Mouse (Mus musculus): ENCODE data around the gene Ism2. TPM values are rescaled to one million over a fixed set of nuclear protein-coding genes. Genes with fewer than 3 reads are reported as not detected.
A peak's percentile ranks its signal among the peaks of the same experiment; 100 is the strongest.

Ism2 gene
- polyA plus RNA-seq, 1 experiment from 2014 or later: 1.1 TPM

GRCm38 (mm10) chr12:87266108-87266826 lies 33.2 kb downstream of the Ism2 start, which contains the start of the genes Vipas39 and Ahsa1:
TSS of gene Vipas39 (minus strand) at chr12:87266256.
TSS of gene Ahsa1 (plus strand) at chr12:87266479.
- Histone ChIP-seq H3K36me3 (ENCODE audit: control insufficient read depth, insufficient read depth) (peaks cover 20% of the 10 kb centered on the region), H3K4me2 (ENCODE audit: low read length) (peak within 1 kb of the TSS; percentile 85), H3K4me3 (replicated peaks; ENCODE audit: low read length) (peak within 1 kb of the TSS; percentile 97), H3K27ac (ENCODE audit: low read length) (peak within 1 kb of the TSS; percentile 91), H3K9ac (replicated peaks; ENCODE audit: low read depth, low read length) (peak within 1 kb of the TSS; percentile 92), H3K27me3 (replicated peaks; ENCODE audit: control insufficient read depth, insufficient read depth, low read length) (no peaks in the 10 kb centered on the region), H3K9me3 (ENCODE audit: control insufficient read depth, low read length) (no peaks in the 10 kb centered on the region), H3K4me1 (replicated peaks; ENCODE audit: control insufficient read depth, insufficient read depth, low read length) (peaks cover 23% of the 10 kb centered on the region)
- WGBS: under 1% methylated on average over 31 of the region's 31 CpGs
- ATAC-seq: peak; percentile 97

GRCm38 (mm10) chr12:87265444-87265843 lies 34.1 kb downstream of the Ism2 start:
- WGBS: 23% methylated on average over 11 of the region's 11 CpGs
- peaks cover 17% of the 10 kb centered on the region for H3K36me3 ChIP-seq (ENCODE audit: control insufficient read depth, insufficient read depth)

GRCm38 (mm10) chr12:87260562-87260961 lies 38.9 kb downstream of the Ism2 start:
- H3K4me3 ChIP-seq (replicated peaks; ENCODE audit: low read length): no peak overlapping the region
- no peaks in the 10 kb centered on the region for H3K9me3 ChIP-seq (ENCODE audit: control insufficient read depth, low read length)
- no peak overlapping the region for H3K9ac ChIP-seq (replicated peaks; ENCODE audit: low read depth, low read length)
- WGBS: 96% methylated on average over 8 of the region's 8 CpGs
- H3K27ac ChIP-seq (ENCODE audit: low read length): no peak overlapping the region
- no peaks in the 10 kb centered on the region for H3K27me3 ChIP-seq (replicated peaks; ENCODE audit: control insufficient read depth, insufficient read depth, low read length)
- no peak for ATAC-seq
- H3K4me1 ChIP-seq (replicated peaks; ENCODE audit: control insufficient read depth, insufficient read depth, low read length): peaks cover 9% of the 10 kb centered on the region
- peaks cover 35% of the 10 kb centered on the region for H3K36me3 ChIP-seq (ENCODE audit: control insufficient read depth, insufficient read depth)
- H3K4me2 ChIP-seq (ENCODE audit: low read length): no peak overlapping the region

More at GRCm38 (mm10) chr12:87265444-87265843, 34.1 kb downstream of the Ism2 start:
- peak overlapping the region; percentile 85 for H3K4me2 ChIP-seq (ENCODE audit: low read length)
- peak overlapping the region; percentile 91 for H3K9ac ChIP-seq (replicated peaks; ENCODE audit: low read depth, low read length)
- ATAC-seq: no peak
- peak overlapping the region; percentile 97 for H3K4me3 ChIP-seq (replicated peaks; ENCODE audit: low read length)
- H3K27me3 ChIP-seq (replicated peaks; ENCODE audit: control insufficient read depth, insufficient read depth, low read length): no peaks in the 10 kb centered on the region
- H3K4me1 ChIP-seq (replicated peaks; ENCODE audit: control insufficient read depth, insufficient read depth, low read length): peaks cover 23% of the 10 kb centered on the region
- no peaks in the 10 kb centered on the region for H3K9me3 ChIP-seq (ENCODE audit: control insufficient read depth, low read length)
- H3K27ac ChIP-seq (ENCODE audit: low read length): peak overlapping the region; percentile 91

GRCm38 (mm10) chr12:87256629-87257028 lies 42.9 kb downstream of the Ism2 start:
- WGBS: 97% methylated on average over 5 of the region's 5 CpGs
- Histone ChIP-seq H3K9me3 (ENCODE audit: control insufficient read depth, low read length) (no peaks in the 10 kb centered on the region), H3K4me1 (replicated peaks; ENCODE audit: control insufficient read depth, insufficient read depth, low read length) (no peaks in the 10 kb centered on the region), H3K27me3 (replicated peaks; ENCODE audit: control insufficient read depth, insufficient read depth, low read length) (no peaks in the 10 kb centered on the region), H3K9ac (replicated peaks; ENCODE audit: low read depth, low read length) (no peak overlapping the region), H3K27ac (ENCODE audit: low read length) (no peak overlapping the region), H3K4me3 (replicated peaks; ENCODE audit: low read length) (no peak overlapping the region), H3K36me3 (ENCODE audit: control insufficient read depth, insufficient read depth) (peaks cover 58% of the 10 kb centered on the region), H3K4me2 (ENCODE audit: low read length) (no peak overlapping the region)
- ATAC-seq: no peak

- WGBS: 90% methylated on average over 6 of the region's 6 CpGs
- no peak overlapping the region for H3K4me3 ChIP-seq (replicated peaks; ENCODE audit: low read length)
- H3K4me1 ChIP-seq (replicated peaks; ENCODE audit: control insufficient read depth, insufficient read depth, low read length): no peaks in the 10 kb centered on the region
- no peak overlapping the region for H3K27ac ChIP-seq (ENCODE audit: low read length)
- H3K27me3 ChIP-seq (replicated peaks; ENCODE audit: control insufficient read depth, insufficient read depth, low read length): no peaks in the 10 kb centered on the region
- H3K36me3 ChIP-seq (ENCODE audit: control insufficient read depth, insufficient read depth): peaks cover 70% of the 10 kb centered on the region
- H3K9me3 ChIP-seq (ENCODE audit: control insufficient read depth, low read length): no peaks in the 10 kb centered on the region
- no peak overlapping the region for H3K4me2 ChIP-seq (ENCODE audit: low read length)
- ATAC-seq: no peak
- H3K9ac ChIP-seq (replicated peaks; ENCODE audit: low read depth, low read length): no peak overlapping the region
Measured at GRCm38 (mm10) chr12:87253878-87254277, 45.6 kb downstream of the Ism2 start.

- H3K27ac ChIP-seq (ENCODE audit: low read length): no peak overlapping the region
- ATAC-seq: no peak
- H3K4me3 ChIP-seq (replicated peaks; ENCODE audit: low read length): no peak overlapping the region
- no peak overlapping the region for H3K4me2 ChIP-seq (ENCODE audit: low read length)
- WGBS: 92% methylated on average over 6 of the region's 6 CpGs
- no peaks in the 10 kb centered on the region for H3K4me1 ChIP-seq (replicated peaks; ENCODE audit: control insufficient read depth, insufficient read depth, low read length)
- no peaks in the 10 kb centered on the region for H3K9me3 ChIP-seq (ENCODE audit: control insufficient read depth, low read length)
- peaks cover 58% of the 10 kb centered on the region for H3K36me3 ChIP-seq (ENCODE audit: control insufficient read depth, insufficient read depth)
- no peak overlapping the region for H3K9ac ChIP-seq (replicated peaks; ENCODE audit: low read depth, low read length)
- no peaks in the 10 kb centered on the region for H3K27me3 ChIP-seq (replicated peaks; ENCODE audit: control insufficient read depth, insufficient read depth, low read length)
Measured at GRCm38 (mm10) chr12:87250161-87250560, 49.3 kb downstream of the Ism2 start.

- H3K4me3 ChIP-seq (replicated peaks; ENCODE audit: low read length): no peak within 1 kb of the TSS
- no peak within 1 kb of the TSS for H3K27ac ChIP-seq (ENCODE audit: low read length)
- no peak within 1 kb of the TSS for H3K9ac ChIP-seq (replicated peaks; ENCODE audit: low read depth, low read length)
- ATAC-seq: no peak
- no peaks in the 10 kb centered on the region for H3K27me3 ChIP-seq (replicated peaks; ENCODE audit: control insufficient read depth, insufficient read depth, low read length)
- no peak within 1 kb of the TSS for H3K4me2 ChIP-seq (ENCODE audit: low read length)
- H3K36me3 ChIP-seq (ENCODE audit: control insufficient read depth, insufficient read depth): peaks cover 29% of the 10 kb centered on the region
- H3K9me3 ChIP-seq (ENCODE audit: control insufficient read depth, low read length): no peaks in the 10 kb centered on the region
- 95% methylated on average over 1 of the region's 1 CpGs for WGBS
- H3K4me1 ChIP-seq (replicated peaks; ENCODE audit: control insufficient read depth, insufficient read depth, low read length): no peaks in the 10 kb centered on the region
Measured at GRCm38 (mm10) chr12:87238632-87239031, 60.9 kb downstream of the Ism2 start, which contains the start of gene Noxred1. TSS of gene Noxred1 (minus strand) at chr12:87238732.

- no peak overlapping the region for H3K9ac ChIP-seq (replicated peaks; ENCODE audit: low read depth, low read length)
Measured at GRCm38 (mm10) chr12:87236882-87237483, 62.5 kb downstream of the Ism2 start.

GRCm38 (mm10) chr12:87230379-87230895 lies 69.1 kb downstream of the Ism2 start:
- ATAC-seq: no peak
- no peak overlapping the region for H3K4me3 ChIP-seq (replicated peaks; ENCODE audit: low read length)

More at GRCm38 (mm10) chr12:87236882-87237483, 62.5 kb downstream of the Ism2 start:
- 92% methylated on average over 5 of the region's 5 CpGs for WGBS
- Histone ChIP-seq H3K9me3 (ENCODE audit: control insufficient read depth, low read length) (no peaks in the 10 kb centered on the region), H3K27me3 (replicated peaks; ENCODE audit: control insufficient read depth, insufficient read depth, low read length) (no peaks in the 10 kb centered on the region), H3K4me1 (replicated peaks; ENCODE audit: control insufficient read depth, insufficient read depth, low read length) (no peaks in the 10 kb centered on the region), H3K36me3 (ENCODE audit: control insufficient read depth, insufficient read depth) (peaks cover 24% of the 10 kb centered on the region), H3K27ac (ENCODE audit: low read length) (no peak overlapping the region), H3K4me3 (replicated peaks; ENCODE audit: low read length) (no peak overlapping the region), H3K4me2 (ENCODE audit: low read length) (no peak overlapping the region)
- ATAC-seq: no peak

More at GRCm38 (mm10) chr12:87230379-87230895, 69.1 kb downstream of the Ism2 start:
- Histone ChIP-seq H3K9me3 (ENCODE audit: control insufficient read depth, low read length) (no peaks in the 10 kb centered on the region), H3K27me3 (replicated peaks; ENCODE audit: control insufficient read depth, insufficient read depth, low read length) (no peaks in the 10 kb centered on the region), H3K27ac (ENCODE audit: low read length) (no peak overlapping the region), H3K36me3 (ENCODE audit: control insufficient read depth, insufficient read depth) (no peaks in the 10 kb centered on the region), H3K9ac (replicated peaks; ENCODE audit: low read depth, low read length) (no peak overlapping the region), H3K4me2 (ENCODE audit: low read length) (no peak overlapping the region), H3K4me1 (replicated peaks; ENCODE audit: control insufficient read depth, insufficient read depth, low read length) (no peaks in the 10 kb centered on the region)

Data from forebrain, embryonic 16.5 days (tissue).